ENCODE assay signal across 26 mouse cellular contexts in the genomic region with DNA sequence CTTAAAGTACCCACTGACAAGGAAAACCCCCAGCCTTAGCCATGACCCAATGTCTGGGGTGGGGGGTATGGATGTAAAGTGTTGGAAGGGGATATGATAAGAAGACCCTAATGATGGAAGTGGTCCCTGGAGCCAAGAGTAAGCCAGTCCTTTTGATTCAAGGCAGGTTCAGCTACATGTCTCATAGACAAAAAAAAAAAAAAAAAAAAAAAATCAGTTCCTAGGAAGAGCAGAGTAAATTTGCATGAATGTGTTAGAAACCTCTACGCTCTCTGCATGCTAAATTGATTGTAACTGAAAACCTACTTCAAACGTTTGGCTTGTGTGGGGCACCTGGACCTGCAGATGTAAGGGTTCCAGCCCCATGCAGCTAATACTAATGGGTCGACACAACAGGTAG. TPM values are rescaled to one million over a fixed set of nuclear protein-coding genes. Genes with fewer than 3 reads are reported as not detected.
"Had no signal": no experiment of that assay in that cellular context is flagged by ENCODE, and none has a peak within 500 bp of the region (broad histone marks: within the 10 kb centered on the region; RNA-seq: fewer than 3 reads in every experiment).

No protein-coding gene starts in this region.

- H3K4me2 ChIP-seq: limb, embryonic 12.5 days; limb, embryonic 15.5 days; lung, embryonic 15.5 days; neural tube, embryonic 13.5 days had no signal

- H3K27ac ChIP-seq: limb, embryonic 12.5 days; limb, embryonic 15.5 days; liver, embryonic 14.5 days; lung, embryonic 15.5 days; midbrain, embryonic 10.5 days; neural tube, embryonic 13.5 days had no signal

- ATAC-seq: intestine, embryonic 16.5 days had no signal

- H3K4me1 ChIP-seq: limb, embryonic 12.5 days; limb, embryonic 15.5 days; lung, embryonic 15.5 days; midbrain, embryonic 10.5 days; neural tube, embryonic 13.5 days had no signal

- H3K9ac ChIP-seq: limb, embryonic 12.5 days; limb, embryonic 15.5 days; liver, embryonic 14.5 days; lung, embryonic 15.5 days; neural tube, embryonic 13.5 days had no signal

- H3K27me3 ChIP-seq: limb, embryonic 15.5 days; lung, embryonic 15.5 days; neural tube, embryonic 13.5 days had no signal

- H3K9me3 ChIP-seq: limb, embryonic 12.5 days; limb, embryonic 15.5 days; lung, embryonic 15.5 days; neural tube, embryonic 13.5 days had no signal

- H3K36me3 ChIP-seq: limb, embryonic 12.5 days; limb, embryonic 15.5 days; lung, embryonic 15.5 days; midbrain, embryonic 10.5 days; neural tube, embryonic 13.5 days had no signal

- DNase-seq: kidney, adult 8-10 months; kidney, postnatal 14 days; left cerebral cortex, postnatal 4 days; lung, adult 18-20 months; lung, postnatal 10 days; lung, postnatal 36 days; midbrain, embryonic 14.5 days; retina, postnatal 1 day; right cerebral cortex, postnatal 25 days; thymus, adult 18-20 months; thymus, postnatal 36 days had no signal

- H3K4me3 ChIP-seq: limb, embryonic 12.5 days; limb, embryonic 15.5 days; lung, embryonic 15.5 days; megakaryocyte, embryonic 14.5 days; midbrain, embryonic 10.5 days; myocyte; neural tube, embryonic 13.5 days had no signal

RNA-seq across cellular contexts. Expression of a gene that starts 3.8 kb away (rescaled TPM):
- total RNA-seq: layer of hippocampus, adult 18-20 months; layer of hippocampus, postnatal 14 days; left cerebral cortex, adult 8-10 months; left cerebral cortex, postnatal 14 days; left cerebral cortex, postnatal 4 days; neutrophil, adult 5-6 weeks had no signal
- polyA plus RNA-seq: kidney, embryonic 16.5 days; limb, embryonic 12.5 days; limb, embryonic 15.5 days; lung, embryonic 15.5 days; midbrain, embryonic 10.5 days; midbrain, embryonic 14.5 days; myocyte; neural tube, embryonic 13.5 days had no signal

RNA-seq across cellular contexts. Expression of a gene that starts 26.5 kb away (rescaled TPM):
- polyA plus RNA-seq: midbrain, embryonic 14.5 days; myocyte had no signal

RNA-seq across cellular contexts. Expression of a gene that starts 39.4 kb away (rescaled TPM):
- total RNA-seq: neutrophil, adult 5-6 weeks had no signal
